Mouse (Mus musculus) left cerebral cortex, adult 2 months (tissue): ENCODE results near the gene Tmtc4. TPM values are rescaled to one million over a fixed set of nuclear protein-coding genes. Genes with fewer than 3 reads are reported as not detected.

Source experiments
- DNase-seq, 2 experiments: peaks; one replicate each; pipeline ENCODE4 v3.0.0; 2021 to 2022; ENCODE audit warnings: low spot score in 2 of 2, mixed read lengths in 1 of 2; ENCODE audit errors: extremely low spot score in 1 of 2
- H3K27ac ChIP-seq: fragments of 200-600 bp; 2 replicates; pipeline ENCODE4 v1.8.1; 2022
- H3K4me3 ChIP-seq: fragments of 200-600 bp; 2 replicates; pipeline ENCODE4 v1.8.1; 2022
- CTCF ChIP-seq: fragments of 200-600 bp; IDR thresholded peaks from 2 replicates; pipeline ENCODE4 v1.8.1; 2022; ENCODE audit warnings: antibody characterized with exemption, mild to moderate bottlenecking, moderate library complexity
- intact Hi-C: fragments of 180-260 bp; cut with DNase I; formaldehyde crosslinking; loops from one replicate; pipeline ENCODE4 v1.15.1; 2025
- total RNA-seq, 2 experiments: library from RNA; stranded (reverse); gene quantifications; 2 replicates each; pipeline ENCODE4 v1.2.3; 2021

The Tmtc4 gene
- total RNA-seq, 2 experiments from 2014 or later, result 23.0 to 29.0 TPM

DNA sequence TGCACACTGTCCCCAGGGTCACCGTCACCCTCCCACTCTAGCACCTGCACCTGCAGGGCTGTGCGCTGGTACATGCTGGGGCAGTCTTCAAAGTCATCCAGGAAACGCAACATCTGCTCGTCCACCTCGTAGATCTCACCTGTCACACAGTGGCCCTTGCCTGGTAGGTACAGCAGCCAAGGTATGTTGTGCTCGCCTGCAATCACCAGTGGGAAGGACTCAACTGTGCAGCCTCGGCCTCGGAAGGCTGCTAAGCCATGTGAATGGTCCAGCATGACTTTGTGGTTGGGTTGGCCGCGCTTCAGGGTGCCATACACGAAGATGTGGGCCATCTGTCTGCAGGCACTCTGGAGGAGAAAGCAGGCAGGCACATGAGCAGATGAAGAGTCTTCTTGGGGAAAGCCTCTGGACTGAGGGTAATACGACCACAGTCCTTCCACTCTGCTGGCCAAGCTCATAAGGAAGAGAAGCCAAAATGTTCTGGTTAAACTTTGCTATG is 92.3 kb downstream of the Tmtc4 start:
- no peak for TF ChIP-seq CTCF
- no peak for DNase-seq
- no peak overlapping the region for H3K27ac ChIP-seq
- H3K4me3 ChIP-seq, result no peak overlapping the region
- intact Hi-C loops, result no loop called here

DNA sequence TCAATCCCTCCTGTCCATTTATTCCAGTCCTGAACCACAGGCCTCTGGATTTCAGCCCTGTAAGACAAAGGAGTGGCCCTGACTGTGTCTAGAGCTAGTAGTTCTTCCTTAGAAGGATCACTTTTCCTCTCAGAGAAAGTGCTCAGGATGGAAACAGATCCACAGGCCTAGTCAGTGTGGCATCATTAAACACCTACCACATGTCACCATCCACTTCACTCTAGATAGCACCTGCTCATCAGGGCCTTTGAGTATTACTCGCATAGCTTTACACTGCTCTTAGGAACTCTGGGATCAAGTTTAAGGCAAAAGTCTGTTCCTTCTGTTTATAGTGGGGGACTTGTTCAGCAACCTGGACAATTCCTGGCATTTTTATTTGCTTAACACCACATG is 95.4 kb downstream of the Tmtc4 start:
- no peak overlapping the region for H3K4me3 ChIP-seq
- no peak overlapping the region for H3K27ac ChIP-seq
- intact Hi-C loops, result no loop called here
- no peak for TF ChIP-seq CTCF
- no peak for DNase-seq

DNA sequence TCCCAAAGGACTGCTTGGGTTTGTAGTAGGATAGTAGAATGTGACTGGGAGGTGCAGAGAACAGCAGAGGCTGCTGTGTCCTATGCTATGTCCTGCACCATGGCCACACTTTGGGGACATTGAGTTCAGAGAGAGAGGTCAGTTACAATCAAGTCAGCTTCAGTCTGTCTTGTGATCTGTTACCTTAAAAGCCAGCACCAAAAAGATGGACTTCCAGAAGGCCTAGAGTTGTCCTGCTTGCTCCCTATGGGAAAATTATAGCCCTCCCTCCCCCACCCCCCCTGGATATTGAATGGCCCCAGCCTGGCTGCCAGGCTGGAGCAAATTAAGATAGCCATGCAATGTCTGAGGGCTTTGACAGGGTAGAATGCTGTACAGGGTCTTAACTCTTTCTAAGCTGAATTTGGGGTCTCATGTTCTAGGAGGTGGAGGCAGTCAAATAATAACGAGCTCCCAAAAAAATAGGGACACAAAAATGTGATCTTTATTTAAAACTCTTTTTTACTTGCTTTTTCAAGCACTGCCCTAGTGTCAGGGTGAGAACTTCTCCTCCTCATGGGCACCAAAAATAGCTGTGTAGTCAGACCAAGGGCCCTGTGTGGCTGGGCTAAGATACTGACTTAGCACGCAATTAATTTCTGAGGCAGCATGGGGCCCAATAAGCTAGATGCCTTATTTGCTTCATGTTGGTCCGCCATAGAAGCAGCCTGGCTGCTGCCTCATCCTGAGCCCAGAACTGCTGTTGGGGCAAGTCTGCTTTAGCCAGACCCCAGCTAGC is 95.9 kb downstream of the Tmtc4 start:
- no peak overlapping the region for H3K4me3 ChIP-seq
- TF ChIP-seq CTCF, result no peak
- DNase-seq, result no peak
- no peak overlapping the region for H3K27ac ChIP-seq
- intact Hi-C loops, result no loop called here

DNA sequence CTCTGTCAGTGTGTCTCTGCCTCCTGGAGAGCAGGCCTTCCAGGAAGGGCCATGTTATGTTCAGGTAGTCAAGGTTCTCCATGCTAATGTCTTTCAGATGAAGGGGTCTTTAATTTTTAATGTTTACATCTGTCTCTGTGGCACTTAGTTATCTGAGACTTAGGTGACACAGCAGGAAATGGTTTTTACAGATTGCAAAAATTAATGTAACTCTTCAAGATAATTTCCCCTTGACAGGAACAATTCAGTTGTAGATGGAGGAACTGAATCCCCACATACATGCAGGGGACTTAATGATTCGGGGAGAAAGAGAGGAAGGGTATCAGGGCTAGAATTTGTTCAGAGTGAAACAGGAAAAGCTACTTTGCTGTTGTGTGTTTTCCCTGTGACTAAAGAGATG is 96.6 kb downstream of the Tmtc4 start:
- H3K4me3 ChIP-seq, result no peak overlapping the region
- no peak for TF ChIP-seq CTCF
- intact Hi-C loops, result no loop called here
- no peak for DNase-seq
- H3K27ac ChIP-seq, result no peak overlapping the region

DNA sequence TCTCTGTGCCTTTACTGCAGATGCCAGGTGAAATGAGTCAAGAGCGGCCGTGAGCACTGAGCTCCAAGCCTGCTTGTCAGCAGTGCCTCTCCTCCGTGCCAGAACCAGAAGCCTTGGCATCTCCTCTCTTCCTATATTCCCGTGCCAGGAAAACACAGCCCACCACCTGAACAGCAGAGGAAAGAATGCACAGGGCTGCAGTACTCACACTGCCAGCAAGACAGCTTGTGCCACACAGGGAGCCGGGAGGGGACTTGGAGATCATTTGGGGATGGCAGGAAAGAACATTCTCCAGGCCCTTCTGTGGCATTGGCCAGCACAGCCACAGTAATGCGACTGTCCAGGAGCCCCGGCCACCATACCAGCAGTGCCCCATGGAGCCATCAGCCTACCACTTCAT is 97.9 kb downstream of the Tmtc4 start:
- Histone ChIP-seq H3K27ac (no peak overlapping the region), H3K4me3 (no peak overlapping the region)
- DNase-seq, result peak in 1 of 2 experiments; percentile 33
- no peak for TF ChIP-seq CTCF
- intact Hi-C loops, result no loop called here

DNA sequence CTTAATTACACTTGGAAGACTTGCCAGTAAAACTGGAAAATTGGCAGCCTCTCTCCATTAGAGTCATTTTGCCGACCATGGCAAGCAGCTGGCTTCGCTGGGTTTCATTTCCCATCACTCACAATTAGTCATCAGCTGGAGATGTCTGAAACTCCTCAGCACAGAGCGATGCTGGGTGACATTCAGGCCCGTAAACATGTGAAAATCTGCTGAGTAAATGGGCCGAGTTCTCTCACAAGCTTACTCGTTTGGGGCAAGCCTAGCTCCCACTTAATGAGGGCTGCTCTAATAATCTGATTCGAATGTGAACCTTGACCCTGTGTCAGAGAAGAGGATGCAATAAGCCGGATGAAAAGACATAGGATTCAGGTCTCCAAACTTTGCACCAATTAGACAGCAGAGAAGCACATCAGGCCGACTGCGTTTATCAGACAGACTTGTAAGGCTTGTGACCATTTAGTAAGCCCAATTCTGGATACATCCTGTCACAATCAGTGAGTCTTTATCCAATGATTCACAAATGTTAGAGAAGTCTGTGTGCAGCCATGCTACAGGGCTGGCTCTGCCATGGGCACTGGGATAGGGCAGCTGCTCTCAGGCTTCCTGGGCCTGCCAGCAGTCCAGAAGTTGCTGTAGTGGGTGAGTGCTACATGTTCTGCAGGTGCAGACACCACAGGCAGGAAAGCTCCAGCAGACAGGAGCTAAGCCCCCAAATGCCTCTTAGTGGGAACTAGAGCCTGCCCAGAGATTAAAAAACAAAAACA is 99.8 kb downstream of the Tmtc4 start:
- no peak for DNase-seq
- intact Hi-C loops, result no loop called here
- peak overlapping the region; percentile 5; the same call in 1 of the 2 replicates for H3K27ac ChIP-seq
- no peak for TF ChIP-seq CTCF
- no peak overlapping the region for H3K4me3 ChIP-seq

DNA sequence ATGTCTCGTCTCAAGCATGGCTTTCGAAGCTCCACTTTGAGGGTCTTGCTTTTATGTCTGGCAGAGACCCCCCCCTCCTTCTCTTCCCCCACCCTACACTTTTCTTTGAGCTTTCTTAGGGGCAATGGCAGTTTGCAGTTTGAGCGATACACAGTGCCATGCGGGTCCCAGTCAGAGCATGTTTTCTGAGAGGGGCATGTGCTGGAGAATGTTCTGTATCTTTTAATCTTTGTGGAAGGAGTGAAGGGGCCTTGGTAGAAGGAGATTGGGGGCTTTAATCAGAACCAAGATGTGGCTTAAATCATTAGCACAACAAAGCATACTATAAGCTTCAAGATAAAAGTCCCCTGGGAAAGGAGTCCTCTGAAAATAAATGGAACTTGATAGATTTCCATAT is 100.4 kb downstream of the Tmtc4 start:
- Histone ChIP-seq H3K4me3 (no peak overlapping the region), H3K27ac (no peak overlapping the region)
- TF ChIP-seq CTCF, result no peak
- intact Hi-C loops, result no loop called here
- DNase-seq, result no peak

DNA sequence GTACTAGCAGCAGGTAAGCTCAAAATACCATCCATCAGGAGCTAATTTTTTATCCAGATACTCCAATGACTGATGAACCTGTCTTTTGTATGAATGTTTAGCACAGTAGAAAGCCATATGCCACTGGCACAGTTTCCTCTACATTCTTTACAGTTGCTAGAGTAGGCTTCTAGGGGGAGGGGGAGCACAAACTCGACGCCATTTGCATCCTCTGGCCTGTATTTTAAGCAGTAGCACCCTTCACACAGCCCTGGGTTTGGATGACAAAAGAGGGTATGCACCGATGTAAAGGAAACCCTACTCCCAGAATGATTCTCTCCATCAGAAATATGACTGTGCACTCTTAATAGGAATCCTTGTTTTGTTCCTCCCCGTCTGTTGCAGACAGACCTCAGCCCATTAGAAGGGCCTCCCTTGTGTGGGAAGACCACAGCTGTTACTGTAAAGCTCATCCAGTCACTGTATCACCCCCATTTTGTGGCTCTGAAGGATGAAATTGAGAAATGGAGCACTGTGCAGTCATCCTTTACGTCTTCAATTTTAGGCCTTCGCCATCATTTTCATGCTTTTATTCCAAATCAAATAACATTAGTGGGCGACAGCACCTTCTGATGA is 100.9 kb downstream of the Tmtc4 start:
- intact Hi-C loops, result no loop called here
- H3K27ac ChIP-seq, result no peak overlapping the region
- TF ChIP-seq CTCF, result no peak
- no peak for DNase-seq
- no peak overlapping the region for H3K4me3 ChIP-seq

DNA sequence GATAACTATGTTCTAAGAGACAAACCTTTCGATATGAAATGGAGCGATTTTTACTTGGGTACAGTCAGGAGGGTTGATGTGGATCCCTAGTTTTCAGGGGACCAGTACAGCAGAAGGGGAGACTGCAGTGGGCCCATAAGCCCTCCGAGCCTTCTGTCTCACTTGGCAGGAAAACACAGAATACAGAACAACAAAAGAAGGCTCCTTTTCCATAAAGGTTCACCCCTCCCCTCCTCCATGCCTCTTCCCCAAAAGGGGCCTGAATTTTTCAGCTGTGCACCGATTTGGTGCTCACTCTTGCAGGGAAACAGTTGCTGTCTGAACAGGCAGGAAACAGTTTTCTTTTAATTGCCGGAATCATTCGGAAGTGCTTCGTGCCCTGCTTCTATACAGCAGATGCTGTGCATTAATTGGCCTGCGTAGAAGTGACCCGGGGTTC is 101.6 kb downstream of the Tmtc4 start:
- intact Hi-C loops, result no loop called here
- DNase-seq, result no peak
- peak overlapping the region; percentile 1; the same call in 1 of the 2 replicates for H3K27ac ChIP-seq
- TF ChIP-seq CTCF, result no peak
- no peak overlapping the region for H3K4me3 ChIP-seq

DNA sequence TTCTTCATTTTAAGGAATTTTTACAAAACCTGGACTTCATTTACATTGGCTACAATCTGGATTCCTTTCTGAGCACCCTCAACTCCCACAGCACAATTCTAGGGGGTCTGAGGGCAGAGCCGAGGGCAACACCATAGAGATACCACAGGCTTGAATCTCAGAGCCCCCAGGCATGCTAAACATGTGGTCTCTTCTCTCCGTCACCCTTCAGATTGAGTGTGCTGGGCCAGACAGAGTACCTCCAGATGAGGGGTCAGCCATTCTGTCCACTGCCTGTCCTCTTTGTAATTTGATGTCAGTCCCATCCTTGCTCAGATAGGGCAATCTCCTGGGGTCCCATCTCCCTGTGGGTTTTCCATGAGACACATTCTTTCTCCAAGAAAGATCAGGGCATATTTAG is 102.1 kb downstream of the Tmtc4 start:
- peak overlapping the region; percentile 1; the same call in 1 of the 2 replicates for H3K27ac ChIP-seq
- TF ChIP-seq CTCF, result no peak
- no peak for DNase-seq
- H3K4me3 ChIP-seq, result no peak overlapping the region
- intact Hi-C loops, result no loop called here

DNA sequence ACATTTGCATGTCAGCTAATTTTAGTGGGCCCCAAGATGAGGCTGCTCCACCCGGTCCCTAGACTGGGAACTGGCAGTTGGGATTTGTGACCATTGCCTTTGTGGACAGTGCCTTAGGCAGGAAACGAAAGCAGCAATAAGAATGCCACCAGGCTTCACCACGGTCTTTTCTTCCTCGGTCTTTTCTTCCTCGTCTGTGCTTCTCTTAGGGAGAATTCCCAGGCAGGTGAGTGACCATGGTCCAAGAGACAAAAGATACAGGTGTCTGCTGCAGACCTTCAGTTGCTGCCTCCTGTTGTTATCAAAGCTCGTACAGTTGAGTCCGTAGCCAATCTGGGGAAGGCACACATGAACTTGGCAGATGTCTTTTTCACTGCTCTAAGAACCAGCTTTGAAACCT is 103.5 kb downstream of the Tmtc4 start:
- no peak for DNase-seq
- TF ChIP-seq CTCF, result no peak
- Histone ChIP-seq H3K4me3 (no peak overlapping the region), H3K27ac (no peak overlapping the region)
- intact Hi-C loops, result no loop called here

DNA sequence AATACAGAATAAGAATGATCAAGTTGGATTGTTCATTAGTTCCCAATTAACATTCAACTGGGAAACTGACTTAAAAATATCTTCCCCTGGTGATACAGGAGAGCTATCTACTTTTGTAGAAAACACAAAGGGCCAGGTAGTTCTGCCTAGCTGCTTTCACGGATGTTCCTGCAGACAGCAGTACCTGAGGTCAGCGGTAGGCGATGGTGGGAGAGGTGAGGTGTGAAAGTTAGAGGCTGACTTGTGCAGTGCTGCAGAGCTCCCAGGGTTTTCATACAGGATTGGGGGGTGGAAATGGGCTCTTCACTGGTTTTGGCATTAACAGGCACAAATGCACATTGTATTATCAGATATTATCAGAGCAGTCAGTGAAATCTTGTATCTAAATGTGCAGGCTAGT is 106.0 kb downstream of the Tmtc4 start:
- no peak for TF ChIP-seq CTCF
- no peak for DNase-seq
- intact Hi-C loops, result loop anchor here (5.0 kb wide), 3 partner anchors 345 to 395 kb away; partner anchors contain the start of gene Pcca
- Histone ChIP-seq H3K4me3 (no peak overlapping the region), H3K27ac (no peak overlapping the region)
